ENCODE assay signal across 8 mouse cellular contexts in genomic region chr13:42049774-42050125, GRCm38 (mm10). TPM values are rescaled to one million over a fixed set of nuclear protein-coding genes. Genes with fewer than 3 reads are reported as not detected.
A peak's percentile ranks its signal among the peaks of the same experiment; 100 is the strongest.
DNase-seq lines count a peak whose midpoint lies in the region; TF ChIP-seq lines count a peak whose summit lies in the region.

No protein-coding gene starts in this region.

- intact Hi-C loops in left cerebral cortex, postnatal 10 days (cut with DNase I) = loop anchor here (2.0 to 10.0 kb wide), 5 partner anchors 53 to 342 kb away; no protein-coding TSS in a partner anchor

- DNase-seq in kidney, adult 2 months = no peak
- no peak for DNase-seq in kidney, adult 18-20 months
- DNase-seq in R1 (ENCODE audit: low read depth, low spot score) = peak; percentile 10
- no peak for DNase-seq in hindbrain, embryonic 10.5 days (ENCODE audit: low spot score)
- no peak for DNase-seq in midbrain, embryonic 10.5 days (ENCODE audit: low spot score)
- DNase-seq in right cerebral cortex, postnatal 10 days (ENCODE audit: low spot score in 2 of 2) = no peak
- DNase-seq in left cerebral cortex, postnatal 10 days (ENCODE audit: extremely low spot score in 1 of 2, low spot score in 2 of 2) = no peak
- DNase-seq in T-cell, adult 2 months (ENCODE audit: low spot score) = no peak

- H3K4me1 ChIP-seq in kidney, adult 2 months (ENCODE audit: control insufficient read depth, insufficient read depth, low read length) = no peaks in the 10 kb centered on the region; the same call in 1 of the 2 replicates
- peaks cover 28% of the 10 kb centered on the region for H3K4me1 ChIP-seq in hindbrain, embryonic 10.5 days (replicated peaks)
- peaks cover 37% of the 10 kb centered on the region for H3K4me1 ChIP-seq in midbrain, embryonic 10.5 days

- TF ChIP-seq POLR2A in kidney, adult 2 months (IDR thresholded peaks at IDR 0.05; ENCODE audit: low read depth, low read length) = no peak

- no peak for TF ChIP-seq CTCF in kidney, adult 2 months (conservative IDR thresholded peaks at IDR 0.05; ENCODE audit: insufficient read depth, insufficient read length, low read depth, low read length)

- peak overlapping the region; percentile 66 for H3K4me3 ChIP-seq in kidney, adult 2 months (ENCODE audit: insufficient read depth, low read depth, low read length)
- peak overlapping the region; percentile 93 for H3K4me3 ChIP-seq in hindbrain, embryonic 10.5 days
- peak overlapping the region; percentile 69 for H3K4me3 ChIP-seq in midbrain, embryonic 10.5 days

- H3K27me3 ChIP-seq in kidney, adult 2 months (replicated peaks; ENCODE audit: control insufficient read depth, insufficient read depth, low read length) = no peaks in the 10 kb centered on the region
- no peaks in the 10 kb centered on the region; the same call in 1 of the 2 replicates for H3K27me3 ChIP-seq in hindbrain, embryonic 10.5 days (ENCODE audit: insufficient read depth, poor library complexity, severe bottlenecking)
- peaks cover 9% of the 10 kb centered on the region; the same call in 1 of the 2 replicates for H3K27me3 ChIP-seq in midbrain, embryonic 10.5 days (ENCODE audit: low read depth, poor library complexity, severe bottlenecking)

- H3K36me3 ChIP-seq in kidney, adult 2 months (ENCODE audit: control insufficient read depth, insufficient read depth, low read length) = no peaks in the 10 kb centered on the region
- no peaks in the 10 kb centered on the region for H3K36me3 ChIP-seq in hindbrain, embryonic 10.5 days
- no peaks in the 10 kb centered on the region for H3K36me3 ChIP-seq in midbrain, embryonic 10.5 days

- 3% methylated on average over 8 of the region's 8 CpGs for WGBS in kidney, adult 2 months
- 1% methylated on average over 8 of the region's 8 CpGs for WGBS in hindbrain, embryonic 10.5 days
- WGBS in midbrain, embryonic 10.5 days = under 1% methylated on average over 8 of the region's 8 CpGs

- no peaks in the 10 kb centered on the region for H3K9me3 ChIP-seq in hindbrain, embryonic 10.5 days
- no peaks in the 10 kb centered on the region for H3K9me3 ChIP-seq in midbrain, embryonic 10.5 days (replicated peaks)

- peak overlapping the region; percentile 39 for H3K27ac ChIP-seq in kidney, adult 2 months (ENCODE audit: insufficient read depth, low read depth, low read length)
- H3K27ac ChIP-seq in hindbrain, embryonic 10.5 days = peak overlapping the region; percentile 95
- H3K27ac ChIP-seq in midbrain, embryonic 10.5 days (replicated peaks) = peak overlapping the region; percentile 91

RNA-seq across cellular contexts. Expression of gene Hivep1, which starts 2.1 kb away (rescaled TPM):
- 15.6 and 17.8 TPM in 2 replicates for polyA plus RNA-seq in kidney, adult 2 months (2012; rRNA removed)
- 8.6 and 8.8 TPM in 2 replicates for polyA plus RNA-seq in hindbrain, embryonic 10.5 days (2016; fragmentation: Nextera tagmentation; extraction: Ambion mirVana)
- polyA plus RNA-seq in midbrain, embryonic 10.5 days (2016; fragmentation: Nextera tagmentation; extraction: Ambion mirVana) = 7.4 and 7.8 TPM in 2 replicates
- 10 to 100 TPM; 63.4 to 73.0 TPM for total RNA-seq in left cerebral cortex, postnatal 10 days (2021)

Comparison
In these comparisons a context has a peak if more than half of its experiments do, and no peak if none do; other contexts are left out.
1. H3K27ac ChIP-seq: peak in every context shown above with its lines; median percentile 95 in hindbrain, embryonic 10.5 days; 91 in midbrain, embryonic 10.5 days; 39 in kidney, adult 2 months.